Mouse (Mus musculus) inflammation-experienced regulatory T-cells, adult 16 weeks (primary cell): Measurements from ENCODE around the gene Gna12. TPM values are rescaled to one million over a fixed set of nuclear protein-coding genes. Genes with fewer than 3 reads are reported as not detected.

Experiments used
- polyA plus RNA-seq: library from polyadenylated mRNA; unstranded; fragments of 100-300 nt; shearing (Covaris generic); gene quantifications from one replicate; pipeline ENCODE4 v1.2.1, GENCODE M21; 2017

Gna12 gene
- polyA plus RNA-seq: 3.6 TPM

DNA sequence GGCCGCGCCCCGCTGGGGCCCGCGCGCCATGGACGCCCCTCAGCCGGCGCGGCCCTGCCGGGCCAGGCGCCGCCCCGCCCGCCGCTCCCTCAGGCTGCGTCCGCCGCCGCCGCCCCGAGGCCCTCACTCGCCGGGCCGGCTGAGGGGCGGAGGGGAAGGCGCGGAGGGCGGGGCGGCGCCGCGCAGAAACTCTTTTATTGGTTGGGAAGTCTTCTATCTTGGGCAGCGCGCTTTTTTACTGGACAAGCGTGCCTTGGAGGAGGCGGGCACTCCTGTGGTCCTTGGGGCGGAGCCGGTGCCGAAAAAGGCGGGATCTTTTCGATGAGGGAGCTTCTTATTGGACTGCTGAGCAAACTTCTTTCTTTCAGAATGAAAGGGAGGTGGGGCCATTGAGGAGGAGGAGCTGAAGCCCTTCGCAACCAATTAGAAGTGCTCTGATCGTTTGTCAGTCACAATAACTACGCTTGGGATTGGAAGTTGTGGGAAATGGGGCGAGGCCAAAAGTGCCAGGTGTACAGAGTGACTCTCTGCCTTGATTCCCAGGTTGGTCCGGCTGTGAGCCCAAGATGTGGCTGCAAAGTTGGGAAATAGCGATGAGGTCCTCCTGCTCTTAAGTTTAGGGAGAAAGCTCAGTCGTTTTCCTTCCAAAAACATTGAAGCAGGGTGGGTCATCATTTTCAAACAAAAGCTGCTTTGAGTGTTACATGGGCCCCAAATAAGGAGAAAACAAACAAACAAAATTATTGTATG lies at the start of gene Gna12:
Gna12 (minus strand) TSS at position 118 of the 750 bp plus-strand sequence.

DNA sequence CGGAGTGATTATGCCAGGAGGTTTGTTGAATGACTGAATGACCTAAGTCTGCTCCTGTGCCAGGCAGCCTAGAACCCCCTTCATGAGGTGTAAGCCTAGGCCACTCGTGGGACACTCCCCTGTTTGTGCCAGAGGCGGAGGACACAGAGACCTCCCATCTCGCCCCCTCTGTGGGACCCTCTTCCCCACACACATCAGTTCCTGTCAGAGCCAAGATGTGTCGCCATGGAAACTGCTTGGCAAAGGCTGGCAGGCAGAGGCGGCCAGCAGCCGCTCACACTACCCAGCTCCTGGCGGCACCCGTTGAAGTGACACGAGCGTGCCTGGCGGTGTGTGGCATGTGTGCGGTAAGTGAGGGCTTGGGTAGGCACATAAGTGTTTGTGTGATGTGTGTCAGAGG lies 106.4 kb downstream of the Gna12 start, which contains the start of gene Amz1:
Amz1 (plus strand) TSS at position 306 of the 400 bp plus-strand sequence.

Other genes starting within 250 kb of the Gna12 start
- 92.8 TPM for gene Lfng, start 223.1 kb downstream of the Gna12 start, polyA plus RNA-seq
- 3.7 TPM for gene Ttyh3, start 181.4 kb downstream of the Gna12 start, polyA plus RNA-seq
- 49.0 TPM for gene Iqce, start 128.1 kb downstream of the Gna12 start, polyA plus RNA-seq
- gene Brat1, start 125.4 kb downstream of the Gna12 start, polyA plus RNA-seq: 48.0 TPM
- gene Amz1, start 106.3 kb downstream of the Gna12 start, polyA plus RNA-seq: 1.5 TPM
- gene Card11, start 170.2 kb upstream of the Gna12 start, polyA plus RNA-seq: 90.5 TPM